Mouse (Mus musculus) layer of hippocampus, adult 2 months (tissue): ENCODE data around the gene Rundc3a. TPM values are rescaled to one million over a fixed set of nuclear protein-coding genes. Genes with fewer than 3 reads are reported as not detected.
A peak's percentile ranks its signal among the peaks of the same experiment; 100 is the strongest.

Experiments used
- DNase-seq, 2 experiments: peaks; one replicate each; pipeline ENCODE4 v3.0.0; 2022; ENCODE audit warnings: low spot score in 2 of 2
- H3K27ac ChIP-seq: fragments of 200-600 bp; 2 replicates; pipeline ENCODE4 v1.8.1; 2022
- H3K4me3 ChIP-seq: fragments of 200-600 bp; 2 replicates; pipeline ENCODE4 v1.8.1; 2022; ENCODE audit warnings: mild to moderate bottlenecking
- CTCF ChIP-seq: fragments of 200-600 bp; conservative IDR thresholded peaks from 2 replicates; pipeline ENCODE4 v1.8.1; 2022; ENCODE audit warnings: antibody characterized with exemption, mild to moderate bottlenecking, moderate library complexity
- total RNA-seq, 2 experiments: library from RNA; stranded (reverse); gene quantifications; 2 replicates each; pipeline ENCODE4 v1.2.3; 2021

The Rundc3a gene
- total RNA-seq, 2 experiments from 2014 or later = 482 to 488 TPM

DNA sequence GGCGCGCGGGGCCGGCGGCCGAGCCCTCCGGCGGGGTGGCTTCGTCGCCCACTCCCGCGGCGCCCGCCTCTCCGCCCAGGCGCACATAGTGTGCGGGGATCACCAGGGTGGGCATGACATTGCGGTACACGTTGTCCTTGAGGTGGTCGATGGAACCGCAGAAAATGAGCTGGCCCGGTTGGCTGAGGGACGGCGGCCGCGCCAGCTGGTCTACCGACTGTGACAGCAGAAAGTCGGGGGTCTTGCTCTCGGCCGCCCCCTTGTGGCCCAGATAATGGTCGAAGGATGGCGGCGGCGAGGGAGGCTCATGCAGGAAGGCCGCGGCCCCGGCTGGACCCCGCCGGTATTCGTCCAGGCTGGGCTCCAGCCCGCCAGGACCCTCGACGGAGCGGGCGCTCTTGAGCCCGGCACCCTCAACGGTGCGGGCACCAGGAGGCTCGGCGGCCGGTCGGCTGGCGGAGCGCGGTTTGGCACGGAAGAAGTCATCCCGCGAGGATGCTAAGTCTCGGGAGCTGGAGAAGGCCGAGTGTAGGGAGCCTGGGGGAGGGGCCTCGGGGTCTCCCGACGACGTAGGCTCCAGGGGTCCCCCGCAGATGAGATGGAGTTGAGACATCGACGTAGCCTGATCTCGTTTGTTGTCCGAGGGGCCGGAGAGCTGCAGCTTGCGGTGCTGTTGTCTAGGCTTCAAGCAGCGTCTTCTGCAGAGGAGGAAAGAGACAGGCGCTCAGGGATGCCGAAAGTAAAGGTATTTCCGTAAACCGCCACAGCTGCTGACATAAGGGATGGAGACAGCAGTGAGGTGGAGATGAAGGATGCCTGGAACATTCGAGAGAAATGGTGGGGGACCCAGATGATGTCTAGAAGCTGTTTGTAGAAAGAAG, 45.2 kb downstream of the Rundc3a start:
- peak; percentile 89 for TF ChIP-seq CTCF
- H3K27ac ChIP-seq = peak overlapping the region; percentile 92
- DNase-seq = peak in 1 of 2 experiments; percentile 88

DNA sequence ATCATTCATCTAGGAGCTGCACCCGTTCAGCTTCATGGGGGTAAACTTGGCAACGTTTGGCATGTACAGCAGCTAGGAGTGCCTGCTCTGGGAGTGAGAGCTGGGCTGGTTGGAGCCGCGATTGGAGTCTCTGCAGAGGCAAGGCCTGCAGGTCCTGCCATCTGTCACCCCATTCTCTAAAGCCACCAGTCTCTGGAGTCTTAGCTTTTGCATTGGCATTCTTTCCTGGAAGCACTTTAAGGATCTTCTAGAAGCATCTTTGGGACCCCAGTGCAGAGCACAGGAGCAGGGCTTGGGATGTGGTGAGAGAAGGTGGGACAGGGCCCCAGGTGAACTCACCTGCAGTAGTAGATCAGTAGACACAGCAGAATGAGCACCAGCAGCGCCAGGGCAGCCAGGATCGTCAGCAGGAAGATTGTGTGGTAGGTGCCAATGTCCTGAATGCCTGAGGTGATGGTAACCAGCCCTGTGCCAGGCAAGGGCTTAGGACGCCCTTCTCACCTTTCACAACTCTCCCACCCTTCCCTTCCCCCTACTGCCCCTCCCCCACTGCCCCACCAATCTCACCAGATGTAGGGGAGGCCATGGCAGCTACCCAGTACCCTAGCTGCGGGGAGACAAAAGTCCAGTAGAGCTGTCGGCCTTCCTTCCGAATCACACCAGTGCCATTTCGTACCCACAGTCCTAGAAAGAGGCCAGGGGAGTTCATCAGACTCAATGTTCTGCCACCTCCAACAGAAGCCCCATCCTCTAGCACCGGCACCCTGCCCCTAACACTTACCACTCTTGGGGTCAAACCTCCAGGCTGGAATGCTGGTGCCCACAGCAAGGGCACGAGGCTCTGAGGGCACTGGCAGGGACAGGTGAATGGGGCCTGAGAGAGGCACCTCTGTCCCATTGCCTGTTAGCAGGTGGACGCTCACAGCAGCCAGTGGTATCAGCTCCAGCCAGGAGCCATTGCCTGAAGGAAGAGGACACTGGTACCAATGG, 46.2 kb downstream of the Rundc3a start:
- Histone ChIP-seq H3K4me3 (no peak overlapping the region; the same call in 1 of the 2 replicates), H3K27ac (peak overlapping the region; percentile 92)
- no peak for DNase-seq
- no peak for TF ChIP-seq CTCF

More for the DNA sequence above, 45.2 kb downstream of the Rundc3a start:
- peak overlapping the region; percentile 59 for H3K4me3 ChIP-seq

DNA sequence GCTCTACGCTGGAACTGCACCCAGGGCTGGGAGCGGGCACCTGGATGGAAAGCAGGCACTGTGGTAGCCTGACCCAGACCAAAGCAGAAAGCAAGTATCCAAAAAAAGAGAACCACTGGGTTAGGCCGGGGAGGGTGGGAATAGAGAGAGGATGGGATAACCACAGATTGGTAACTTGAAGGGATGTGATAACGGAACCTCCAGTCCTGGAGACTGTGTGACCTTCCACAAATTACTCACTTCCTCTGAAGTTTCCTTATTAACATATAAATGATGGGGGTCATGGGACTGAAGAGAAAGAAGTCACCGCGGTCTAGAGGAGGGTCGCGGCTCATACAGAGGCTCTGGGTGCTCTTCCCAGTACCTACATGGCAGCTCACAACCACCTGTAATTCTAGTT, 47.1 kb downstream of the Rundc3a start:
- no peak for DNase-seq
- H3K4me3 ChIP-seq = no peak overlapping the region

DNA sequence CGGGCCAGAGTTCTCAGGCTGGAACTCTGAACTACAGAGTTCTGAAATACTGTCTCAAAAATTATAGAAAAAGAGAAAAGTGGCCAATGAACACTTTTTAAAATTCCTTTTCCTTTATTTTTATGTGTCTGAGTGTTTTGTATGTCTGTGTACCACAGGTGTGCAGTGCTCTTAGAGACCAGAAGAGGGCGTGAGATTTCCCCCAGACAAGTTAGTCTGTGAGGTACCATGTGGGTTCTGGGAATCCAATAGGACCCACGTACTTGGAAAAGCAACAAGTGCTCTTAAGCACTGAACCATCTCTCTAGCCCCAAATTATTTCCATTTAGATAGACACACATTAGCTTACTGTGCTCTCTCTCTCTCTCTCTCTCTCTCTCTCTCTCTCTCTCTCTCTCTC, 48.2 kb downstream of the Rundc3a start:
- no peak for DNase-seq
- peak; percentile 69 for TF ChIP-seq CTCF
- H3K4me3 ChIP-seq = no peak overlapping the region
- H3K27ac ChIP-seq = no peak overlapping the region

More for the DNA sequence above, 47.1 kb downstream of the Rundc3a start:
- TF ChIP-seq CTCF = no peak
- H3K27ac ChIP-seq = no peak overlapping the region

DNA sequence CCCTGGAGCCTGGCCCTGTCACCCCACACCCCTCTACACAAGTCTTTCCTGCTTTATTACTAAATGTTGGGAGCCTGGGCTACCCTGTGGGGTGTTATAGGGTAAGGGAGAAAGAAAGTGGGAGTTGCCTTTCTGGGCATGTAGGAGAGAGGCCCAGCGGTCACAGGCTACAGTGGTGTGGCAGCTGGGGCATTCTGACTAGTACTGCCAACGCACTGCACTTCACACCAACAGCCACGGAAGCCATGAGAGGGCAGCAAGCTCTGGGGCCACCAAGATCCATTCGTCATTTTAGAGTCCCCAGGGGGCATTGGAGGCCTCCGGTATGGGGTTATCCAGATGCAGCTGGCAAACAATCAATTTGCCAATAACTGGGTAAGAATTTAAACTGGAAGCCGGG, 48.9 kb downstream of the Rundc3a start:
- DNase-seq = no peak
- H3K27ac ChIP-seq = no peak overlapping the region
- no peak for TF ChIP-seq CTCF
- no peak overlapping the region for H3K4me3 ChIP-seq

DNA sequence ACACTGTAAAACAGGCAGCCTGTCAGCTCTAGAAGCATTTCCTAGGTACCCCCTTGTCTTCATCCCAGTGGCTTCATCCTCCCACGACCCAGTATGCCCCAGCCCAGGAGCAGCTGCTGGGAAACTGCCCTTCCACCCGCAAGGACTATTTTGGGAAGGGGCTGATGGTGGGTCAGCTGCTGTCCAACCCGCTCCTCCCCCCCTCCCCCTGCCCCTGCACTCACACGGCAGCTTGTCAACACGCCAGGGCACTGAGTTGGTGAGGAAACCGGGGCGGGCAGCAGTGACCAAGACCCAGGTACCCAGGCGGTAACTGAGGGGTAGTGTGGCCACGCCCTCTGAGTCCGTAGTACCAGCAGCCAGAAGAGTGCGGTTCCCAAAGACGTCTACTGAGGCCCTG, 50.5 kb downstream of the Rundc3a start:
- TF ChIP-seq CTCF = no peak
- DNase-seq = no peak
- Histone ChIP-seq H3K4me3 (no peak overlapping the region), H3K27ac (no peak overlapping the region)

DNA sequence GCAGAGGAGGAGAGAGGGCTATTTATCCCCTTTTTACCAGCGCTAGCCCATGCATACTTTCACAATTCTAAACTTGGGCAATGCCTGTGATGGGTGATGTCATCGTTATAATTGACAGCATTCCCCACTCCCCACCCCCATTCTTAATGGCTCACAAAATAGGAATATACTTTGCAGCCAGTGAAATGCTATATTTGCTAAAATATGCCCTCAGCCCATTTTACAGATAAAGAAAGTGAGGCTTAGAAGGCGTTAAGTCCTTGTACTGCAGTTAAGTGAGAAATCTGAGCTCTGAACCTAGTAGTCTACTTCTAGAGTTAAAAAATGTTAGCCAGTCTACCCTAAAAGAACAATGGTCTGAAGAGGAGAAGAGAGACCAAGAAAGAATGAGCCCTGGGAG, 51.1 kb downstream of the Rundc3a start:
- no peak overlapping the region for H3K4me3 ChIP-seq
- DNase-seq = no peak
- no peak for TF ChIP-seq CTCF
- H3K27ac ChIP-seq = no peak overlapping the region

DNA sequence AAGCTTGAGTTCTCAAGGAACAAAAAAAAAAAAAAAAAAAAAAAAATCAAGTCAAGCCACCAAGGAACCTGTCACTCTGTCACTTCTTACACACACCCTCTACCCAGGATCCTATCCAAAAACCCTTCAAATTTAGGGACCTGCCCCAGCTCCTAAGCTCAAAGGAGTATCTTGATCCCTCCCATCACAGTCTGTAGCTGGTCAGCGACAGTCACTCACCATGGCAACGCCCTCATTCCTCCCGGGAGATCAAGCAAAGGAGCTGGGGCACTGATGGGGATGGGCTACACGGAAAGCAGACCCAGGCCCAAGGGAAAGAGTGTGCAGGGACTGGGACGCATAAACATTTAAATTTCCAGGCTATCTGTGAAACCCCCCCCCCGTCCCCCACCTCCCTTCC, 51.6 kb downstream of the Rundc3a start:
- TF ChIP-seq CTCF = no peak

DNA sequence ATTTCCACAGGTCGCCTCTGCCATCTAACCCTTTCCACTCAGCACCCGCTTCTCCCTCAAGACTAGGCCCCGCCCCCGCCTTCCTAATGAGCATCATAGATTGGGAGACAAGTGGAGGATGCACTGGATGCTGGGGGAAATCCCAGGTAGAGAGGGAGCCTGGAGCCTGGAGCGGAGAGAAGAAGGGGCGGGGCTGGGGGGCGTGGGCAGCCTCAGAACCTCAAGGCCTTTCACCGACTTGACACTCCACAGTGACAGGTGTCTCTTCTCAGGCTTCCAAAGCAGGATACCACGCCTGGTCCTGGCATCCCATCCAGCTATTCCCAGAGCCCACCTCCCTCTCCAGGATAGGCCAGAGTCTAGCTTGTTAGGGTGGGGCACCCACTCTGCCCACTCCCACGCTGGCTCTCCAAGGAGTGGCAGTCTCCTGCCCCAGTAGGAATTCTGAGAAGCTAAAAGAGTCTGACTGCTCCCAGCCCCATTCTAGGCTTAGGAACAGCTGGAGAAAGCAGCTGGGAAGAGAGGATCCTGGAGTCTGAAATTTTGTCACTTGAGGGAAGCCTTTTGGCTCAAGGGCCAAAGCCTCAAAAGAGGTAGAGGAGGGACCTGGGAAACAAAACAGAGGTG, 52.2 kb downstream of the Rundc3a start:
- DNase-seq = no peak
- peak overlapping the region; percentile 85 for H3K4me3 ChIP-seq
- peak overlapping the region; percentile 97 for H3K27ac ChIP-seq
- no peak for TF ChIP-seq CTCF

More for the DNA sequence above, 51.6 kb downstream of the Rundc3a start:
- H3K4me3 ChIP-seq = no peak overlapping the region
- H3K27ac ChIP-seq = no peak overlapping the region
- no peak for DNase-seq

DNA sequence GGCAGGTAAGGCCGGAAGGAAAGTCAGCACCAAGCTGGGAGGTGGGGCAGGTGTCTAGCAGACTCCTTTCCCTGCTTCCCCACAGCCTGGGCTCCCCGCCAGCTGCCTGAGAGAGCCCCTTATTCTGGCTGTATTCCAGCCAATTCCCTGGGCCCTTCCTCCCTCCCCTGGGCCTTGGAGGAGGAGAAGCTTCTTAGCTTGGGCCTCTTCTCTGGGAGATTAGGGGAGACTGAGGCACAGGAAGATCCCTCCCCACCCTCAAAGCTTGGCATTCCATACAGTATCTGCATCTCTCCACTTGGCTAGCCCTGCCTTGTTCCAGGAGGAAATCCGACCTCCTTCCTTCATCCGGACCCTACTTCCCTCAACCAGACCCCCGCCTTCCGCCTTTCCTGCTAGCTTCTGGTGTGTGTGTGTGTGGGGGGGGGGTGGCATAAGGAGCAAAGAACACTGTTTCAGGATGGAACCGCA, 52.7 kb downstream of the Rundc3a start:
- DNase-seq = peak in 1 of 2 experiments; percentile 36
- TF ChIP-seq CTCF = no peak
- Histone ChIP-seq H3K4me3 (peak overlapping the region; percentile 85), H3K27ac (peak overlapping the region; percentile 97)

DNA sequence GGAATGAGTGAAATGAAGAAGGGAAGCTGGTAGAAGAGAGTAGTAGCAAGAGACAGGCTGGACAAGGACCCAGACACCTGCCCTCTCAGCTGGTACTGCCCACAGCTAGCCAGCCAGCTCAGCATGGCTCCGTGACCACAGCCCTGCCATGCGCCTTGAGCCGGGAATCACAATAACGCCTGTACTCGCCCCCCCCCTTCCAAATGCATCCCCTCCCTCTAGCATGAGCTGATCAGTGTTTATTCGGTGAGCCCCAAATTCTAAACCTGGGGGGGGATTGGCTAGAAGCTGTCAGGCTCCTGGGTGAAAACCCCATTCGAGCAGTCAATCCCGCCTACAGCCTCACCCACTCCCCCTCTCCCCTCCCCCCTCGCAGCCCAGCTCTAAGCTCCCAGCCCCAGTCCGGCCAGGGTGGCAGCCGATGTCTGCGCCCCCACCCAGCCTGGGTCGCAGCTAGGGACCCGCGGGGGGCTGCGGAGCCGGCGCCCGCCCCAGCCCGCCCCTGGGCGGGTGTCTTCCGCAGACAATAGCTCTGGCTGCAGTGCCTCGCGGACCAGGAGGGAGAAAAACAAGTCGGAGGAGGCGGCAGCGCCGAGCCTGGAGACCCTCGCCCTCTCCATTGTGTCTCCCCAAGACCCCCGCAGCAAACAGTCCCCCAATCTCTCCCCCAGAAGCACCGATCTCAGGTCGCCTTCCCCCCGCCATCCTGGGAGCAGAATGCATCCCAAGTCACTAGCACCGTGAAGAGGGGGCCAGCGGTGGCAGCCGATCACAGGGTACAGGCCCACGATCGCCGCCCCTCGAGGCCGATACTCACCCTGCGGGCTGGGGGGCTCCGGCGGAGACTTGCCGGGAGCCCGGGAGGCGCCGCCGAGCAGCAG, 53.6 kb downstream of the Rundc3a start:
- no peak for DNase-seq
- Histone ChIP-seq H3K4me3 (peak overlapping the region; percentile 85), H3K27ac (peak overlapping the region; percentile 97)
- TF ChIP-seq CTCF = no peak

DNA sequence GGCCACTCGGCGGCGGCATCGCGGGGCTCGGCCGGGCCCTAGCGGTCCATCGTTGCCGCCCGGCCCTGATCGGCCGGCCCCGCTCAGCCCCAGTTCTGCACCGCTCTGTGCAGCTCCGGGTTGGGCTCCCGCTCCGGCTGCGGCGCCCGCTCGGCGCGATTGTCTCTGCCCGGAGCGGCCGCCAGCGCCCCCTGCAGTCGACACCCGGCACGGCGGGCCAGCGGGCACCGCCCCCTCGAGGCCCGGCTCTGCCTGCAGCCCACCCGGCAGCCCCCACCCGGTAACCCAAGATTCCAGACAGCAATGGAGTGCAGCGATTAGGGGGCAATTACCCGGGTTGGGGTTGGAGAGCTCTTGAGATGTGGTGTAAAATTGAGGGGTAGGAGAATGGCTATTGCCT, 54.3 kb downstream of the Rundc3a start, which contains the start of gene Fam171a2:
TSS of gene Fam171a2 (minus strand) at position 186 of the 400 bp plus-strand sequence.
- peak; percentile 89 for TF ChIP-seq CTCF

More for the DNA sequence above, 54.3 kb downstream of the Rundc3a start, which contains the start of gene Fam171a2:
- peak within 1 kb of the TSS; percentile 85 for H3K4me3 ChIP-seq
- peak in 1 of 2 experiments; percentile 92 for DNase-seq
- peak within 1 kb of the TSS; percentile 97 for H3K27ac ChIP-seq
